Mouse (Mus musculus) heart, adult 2 months (tissue): Measurements from ENCODE around the gene Pyroxd2. TPM values are rescaled to one million over a fixed set of nuclear protein-coding genes. Genes with fewer than 3 reads are reported as not detected.

Source experiments
- DNase-seq, 2 experiments: peaks; one replicate each; pipeline ENCODE4 v3.0.0; 2021
- H3K27ac ChIP-seq: fragments of 200-600 bp; 2 replicates; pipeline ENCODE4 v1.8.1; 2022
- H3K27me3 ChIP-seq: fragments of 200-500 bp; 2 replicates; pipeline ENCODE4 v1.6.1; 2012; ENCODE audit warnings: mild to moderate bottlenecking, low read length, inconsistent platforms, mixed read lengths; ENCODE audit not compliant: control insufficient read depth, insufficient read depth
- H3K36me3 ChIP-seq: fragments of 200-500 bp; 2 replicates; pipeline ENCODE4 v1.6.1; 2012; ENCODE audit warnings: low read length, inconsistent platforms; ENCODE audit not compliant: control insufficient read depth, insufficient read depth
- H3K4me1 ChIP-seq: fragments of 200-500 bp; 2 replicates; pipeline ENCODE4 v1.6.1; 2011; ENCODE audit warnings: low read length; ENCODE audit not compliant: control insufficient read depth, insufficient read depth
- H3K4me3 ChIP-seq: fragments of 200-600 bp; 2 replicates; pipeline ENCODE4 v1.8.1; 2022
- H3K79me2 ChIP-seq: fragments of 200-500 bp; replicated peaks from 2 replicates; pipeline ENCODE4 v1.6.1; 2012; ENCODE audit warnings: mild to moderate bottlenecking, inconsistent platforms, low read length, moderate library complexity, mixed read lengths; ENCODE audit not compliant: control insufficient read depth, insufficient read depth
- H3K9ac ChIP-seq: fragments of 200-500 bp; 2 replicates; pipeline ENCODE4 v1.6.1; 2012; ENCODE audit warnings: low read depth, mild to moderate bottlenecking, control low read depth, inconsistent platforms, low read length, mixed read lengths
- CTCF ChIP-seq: fragments of 200-600 bp; IDR thresholded peaks from 2 replicates; pipeline ENCODE4 v1.8.1; 2022; ENCODE audit warnings: antibody characterized with exemption, mild to moderate bottlenecking, moderate library complexity
- EP300 ChIP-seq: fragments of 200-500 bp; IDR thresholded peaks from 2 replicates; pipeline ENCODE4 v1.6.1; 2011; ENCODE audit warnings: low read depth, low read length, control low read depth; ENCODE audit not compliant: insufficient read depth
- POLR2A ChIP-seq: fragments of 200-500 bp; IDR thresholded peaks from 2 replicates; pipeline ENCODE4 v1.6.1; 2011; ENCODE audit warnings: mild to moderate bottlenecking, low read depth, low read length, control low read depth; ENCODE audit not compliant: insufficient read depth
- WGBS: fragments of 180-500 bp; shearing (Covaris S2); methylation state at CpG from one replicate; pipeline ENCODE4 v1.1.7; 2018; 5-methylcytosine and 5-hydroxymethylcytosine counted together
- intact Hi-C: fragments of 180-260 bp; cut with DNase I; formaldehyde crosslinking; loops from one replicate; pipeline ENCODE4 v1.15.1; 2025
- polyA plus RNA-seq: library from polyadenylated mRNA; depleted of rRNA; stranded (reverse); fragments of >200 nt; gene quantifications from 2 replicates; pipeline ENCODE4 v1.2.3, GENCODE M21; 2012
- total RNA-seq, 2 experiments: library from RNA; stranded (reverse); gene quantifications; 2 replicates each; pipeline ENCODE4 v1.2.3; 2021

The Pyroxd2 gene
- total and polyA plus RNA-seq, 3 experiments: 3.9 to 4.6 (median 4.4) TPM

DNA sequence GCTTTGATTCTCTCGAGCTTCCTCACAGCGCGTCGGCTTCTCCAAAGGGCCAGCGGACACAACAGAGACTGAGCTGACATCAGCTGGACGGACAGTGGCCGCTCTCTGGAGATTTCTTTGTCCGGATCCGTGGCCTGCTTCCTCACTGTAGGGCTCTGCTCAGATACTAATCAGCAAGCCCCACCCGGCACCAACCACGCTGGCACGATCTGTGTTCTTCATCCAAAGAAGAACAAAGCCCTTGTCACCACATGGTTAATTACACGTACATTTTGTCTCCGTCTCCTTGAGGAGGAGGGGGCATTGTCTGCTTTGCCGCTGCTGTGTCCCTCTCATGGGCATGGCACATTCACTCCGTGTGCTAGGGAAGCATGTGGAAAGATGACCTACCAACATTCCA is 9.3 kb downstream of the Pyroxd2 start:
- Histone ChIP-seq H3K27ac (no peak overlapping the region), H3K27me3 (no peaks in the 10 kb centered on the region), H3K4me3 (no peak overlapping the region), H3K9ac (no peak overlapping the region), H3K4me1 (no peaks in the 10 kb centered on the region), H3K36me3 (no peaks in the 10 kb centered on the region), H3K79me2 (no peaks in the 10 kb centered on the region)
- WGBS: 63% methylated on average over 16 of the region's 16 CpGs
- no peak for DNase-seq
- intact Hi-C loops: loop anchor here (5.0 to 10.0 kb wide), 2 partner anchors 86 to 428 kb away; no protein-coding TSS in a partner anchor
- TF ChIP-seq EP300: no peak
- TF ChIP-seq CTCF: no peak
- TF ChIP-seq POLR2A: no peak

DNA sequence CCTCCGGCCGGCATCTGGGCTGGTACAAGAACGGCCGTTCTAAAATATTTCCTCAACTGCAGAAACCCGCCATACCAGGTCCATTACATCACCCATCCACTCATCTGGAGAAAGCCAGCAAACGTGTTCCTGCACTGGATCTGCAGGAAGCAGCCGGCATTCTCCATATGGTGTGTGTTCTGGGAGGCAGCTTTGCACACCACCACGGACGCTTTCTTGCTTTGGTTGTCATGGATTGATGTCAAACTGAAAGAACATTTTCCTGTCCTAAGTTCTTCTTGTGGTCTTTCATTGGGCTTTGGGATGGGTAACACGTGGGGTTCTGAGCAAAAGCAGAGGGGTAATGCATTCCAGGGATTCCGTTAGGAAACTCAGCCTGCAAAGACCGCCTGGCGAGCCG is 10.7 kb downstream of the Pyroxd2 start:
- 41% methylated on average over 14 of the region's 14 CpGs for WGBS
- no peak overlapping the region for H3K27ac ChIP-seq
- no peaks in the 10 kb centered on the region for H3K4me1 ChIP-seq
- intact Hi-C loops: loop anchor here (5.0 to 10.0 kb wide), 2 partner anchors 85 to 427 kb away; no protein-coding TSS in a partner anchor
- TF ChIP-seq POLR2A: no peak
- TF ChIP-seq CTCF: no peak
- TF ChIP-seq EP300: no peak
- H3K9ac ChIP-seq: no peak overlapping the region
- no peaks in the 10 kb centered on the region for H3K79me2 ChIP-seq
- DNase-seq: no peak
- no peak overlapping the region for H3K4me3 ChIP-seq
- no peaks in the 10 kb centered on the region for H3K36me3 ChIP-seq
- H3K27me3 ChIP-seq: no peaks in the 10 kb centered on the region

- no peak for TF ChIP-seq CTCF
- TF ChIP-seq POLR2A: no peak
- TF ChIP-seq EP300: no peak
Observed at GRCm38 (mm10) chr19:42740163-42740899, 12.2 kb downstream of the Pyroxd2 start.

DNA sequence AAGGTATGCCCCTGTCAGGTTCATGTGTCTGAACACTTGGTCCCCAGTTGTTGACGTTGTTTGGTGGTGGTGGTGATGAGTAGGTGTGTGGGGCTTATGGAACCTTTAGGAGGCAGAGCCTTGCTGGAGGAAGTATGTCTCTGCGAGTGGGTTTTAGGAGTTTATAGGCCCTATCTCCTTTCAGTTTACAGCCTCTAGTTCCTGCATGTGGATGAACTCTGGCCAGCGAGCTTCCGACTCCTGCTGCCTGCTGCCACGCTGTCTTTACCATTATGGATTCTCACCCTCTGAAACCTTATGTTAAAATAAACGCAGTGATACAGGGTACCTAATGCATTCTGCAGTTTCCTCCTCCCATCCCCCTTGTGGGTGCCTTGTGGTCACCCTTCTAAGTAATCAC is 12.8 kb downstream of the Pyroxd2 start:
- Histone ChIP-seq H3K9ac (no peak overlapping the region), H3K4me3 (no peak overlapping the region), H3K4me1 (no peaks in the 10 kb centered on the region), H3K79me2 (no peaks in the 10 kb centered on the region), H3K27me3 (no peaks in the 10 kb centered on the region), H3K27ac (no peak overlapping the region), H3K36me3 (no peaks in the 10 kb centered on the region)
- intact Hi-C loops: loop anchor here (5.0 to 10.0 kb wide), 2 partner anchors 82 to 425 kb away; no protein-coding TSS in a partner anchor
- no peak for DNase-seq
- TF ChIP-seq EP300: no peak
- TF ChIP-seq POLR2A: no peak
- no peak for TF ChIP-seq CTCF
- 89% methylated on average over 6 of the region's 6 CpGs for WGBS

More at GRCm38 (mm10) chr19:42740163-42740899, 12.2 kb downstream of the Pyroxd2 start:
- Histone ChIP-seq H3K27ac (no peak overlapping the region), H3K36me3 (no peaks in the 10 kb centered on the region), H3K4me1 (no peaks in the 10 kb centered on the region), H3K79me2 (no peaks in the 10 kb centered on the region), H3K9ac (no peak overlapping the region), H3K27me3 (no peaks in the 10 kb centered on the region), H3K4me3 (no peak overlapping the region)
- no peak for DNase-seq
- intact Hi-C loops: loop anchor here (5.0 to 10.0 kb wide), 2 partner anchors 83 to 426 kb away; no protein-coding TSS in a partner anchor
- WGBS: 91% methylated on average over 8 of the region's 8 CpGs

DNA sequence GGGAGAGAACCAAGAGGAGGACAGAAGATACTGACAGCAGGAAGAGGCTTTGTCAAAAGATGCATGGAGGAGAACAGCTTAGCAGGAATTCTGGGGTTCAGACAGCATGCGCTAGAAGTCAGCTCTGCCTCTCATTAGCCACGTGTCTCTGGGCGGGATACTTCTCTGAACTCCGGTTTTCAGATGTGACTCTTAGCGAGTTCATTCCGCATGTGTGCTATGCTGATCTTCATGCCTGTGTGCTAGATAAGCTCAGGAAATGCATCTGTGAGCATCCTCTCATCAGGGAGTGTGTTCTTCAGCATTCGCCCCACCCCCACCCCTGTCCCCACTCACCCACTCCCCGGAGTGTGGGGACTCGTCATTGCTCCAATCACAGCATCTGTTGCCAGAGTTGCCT is 14.8 kb downstream of the Pyroxd2 start:
- no peak for DNase-seq
- Histone ChIP-seq H3K27ac (no peak overlapping the region), H3K9ac (no peak overlapping the region), H3K4me1 (no peaks in the 10 kb centered on the region), H3K27me3 (no peaks in the 10 kb centered on the region), H3K4me3 (no peak overlapping the region), H3K36me3 (no peaks in the 10 kb centered on the region), H3K79me2 (no peaks in the 10 kb centered on the region)
- TF ChIP-seq CTCF: no peak
- intact Hi-C loops: no loop called here
- 73% methylated on average over 9 of the region's 9 CpGs for WGBS

- Histone ChIP-seq H3K27me3 (no peaks in the 10 kb centered on the region), H3K4me1 (no peaks in the 10 kb centered on the region), H3K27ac (no peak overlapping the region), H3K79me2 (no peaks in the 10 kb centered on the region), H3K9ac (no peak overlapping the region), H3K36me3 (no peaks in the 10 kb centered on the region), H3K4me3 (no peak overlapping the region)
- DNase-seq: no peak
- 73% methylated on average over 5 of the region's 5 CpGs for whole genome bisulfite sequencing
- intact Hi-C loops: no loop called here
- TF ChIP-seq CTCF (no peak), EP300 (no peak), POLR2A (no peak)
Observed at GRCm38 (mm10) chr19:42734982-42735381, 17.6 kb downstream of the Pyroxd2 start.
